Mouse (Mus musculus) gastrocnemius, postnatal 25 days (tissue): ENCODE results near the gene Mmaa. TPM values are rescaled to one million over a fixed set of nuclear protein-coding genes. Genes with fewer than 3 reads are reported as not detected.

ENCODE experiments used
- DNase-seq: peaks from one replicate; pipeline ENCODE4 v3.0.0; 2022
- total RNA-seq, 2 experiments: library from RNA; stranded (reverse); gene quantifications; 1 replicate in 1 of 2; 2 replicates in 1 of 2; pipeline ENCODE4 v1.2.3; 2021

The Mmaa gene
- total RNA-seq, 2 experiments from 2014 or later, result 17.8 to 21.3 TPM

DNA sequence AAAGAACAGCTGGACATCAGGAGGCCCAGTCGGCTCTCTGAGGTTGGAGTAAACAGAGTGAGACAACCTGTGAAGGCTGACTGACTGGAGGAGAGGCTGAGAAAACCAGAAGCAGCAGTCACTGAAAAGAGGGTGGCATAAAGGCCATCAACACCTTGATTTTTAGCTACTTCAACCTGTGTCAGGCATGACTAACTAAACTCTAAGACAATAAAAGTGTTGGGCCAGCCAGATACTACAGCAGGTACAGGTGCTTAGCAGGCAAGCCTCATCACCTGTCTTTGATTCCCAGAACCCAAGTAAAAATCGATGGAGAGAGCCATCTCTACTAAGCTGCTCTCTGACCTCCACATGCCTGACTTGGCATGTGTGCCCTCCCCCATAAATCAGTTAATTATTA lies 6.1 kb downstream of the Mmaa start:
- DNase-seq, result no peak

DNA sequence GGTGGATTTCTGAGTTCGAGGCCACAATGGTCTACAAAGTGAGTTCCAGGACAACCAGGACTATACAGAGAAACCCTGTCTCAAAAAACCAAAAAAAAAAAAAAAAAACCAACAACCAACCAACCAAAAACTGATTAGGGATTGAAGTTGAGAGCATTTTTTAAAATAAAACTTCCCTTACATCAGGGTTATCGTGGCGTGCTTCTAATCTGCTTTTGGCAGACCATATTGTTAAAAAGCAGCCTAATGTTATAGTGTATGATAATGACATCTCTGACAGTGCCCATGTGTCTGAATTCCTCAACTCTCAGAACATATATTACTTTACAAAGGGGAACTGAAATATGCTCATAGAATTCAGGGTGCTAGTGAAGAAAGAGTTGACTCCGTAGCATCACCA lies 6.5 kb downstream of the Mmaa start:
- DNase-seq, result no peak

DNA sequence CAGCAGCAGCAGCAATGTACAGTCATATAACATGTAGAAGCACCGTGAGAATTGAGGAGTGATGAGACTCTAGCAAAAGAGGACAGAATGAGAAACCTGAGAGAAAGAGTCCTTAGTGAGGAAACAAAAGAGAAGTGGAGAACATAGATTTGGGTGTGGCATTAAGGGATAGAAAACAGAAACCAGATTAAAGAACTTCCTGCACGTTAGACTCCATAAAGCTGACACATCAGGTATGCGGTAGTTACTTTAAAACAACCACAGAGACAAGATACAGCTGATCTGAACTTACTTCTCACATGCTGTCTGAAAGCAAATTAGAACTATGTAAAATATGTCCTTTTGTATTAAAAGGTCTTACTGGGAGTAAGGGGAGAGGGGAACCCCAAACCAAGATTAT lies 8.3 kb downstream of the Mmaa start:
- DNase-seq, result no peak

DNA sequence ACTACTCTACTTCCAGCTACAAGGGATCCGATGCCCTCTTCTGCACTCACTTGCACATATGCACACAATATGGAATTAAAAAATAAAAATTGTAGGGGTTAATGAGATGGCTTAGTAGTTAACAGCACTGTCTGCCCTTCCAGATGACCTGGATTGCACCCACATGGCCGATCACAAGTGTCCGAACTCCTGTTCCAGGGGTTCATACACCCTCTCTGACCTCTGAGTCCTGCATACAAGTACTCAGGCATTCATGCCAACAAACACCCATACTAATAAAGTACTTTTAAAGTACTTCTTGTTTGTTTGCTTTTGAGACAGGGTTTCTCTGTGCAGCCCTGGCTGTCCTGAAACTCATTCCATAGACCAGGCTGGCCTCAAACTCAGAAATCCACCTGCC lies 10.1 kb downstream of the Mmaa start:
- no peak for DNase-seq

DNA sequence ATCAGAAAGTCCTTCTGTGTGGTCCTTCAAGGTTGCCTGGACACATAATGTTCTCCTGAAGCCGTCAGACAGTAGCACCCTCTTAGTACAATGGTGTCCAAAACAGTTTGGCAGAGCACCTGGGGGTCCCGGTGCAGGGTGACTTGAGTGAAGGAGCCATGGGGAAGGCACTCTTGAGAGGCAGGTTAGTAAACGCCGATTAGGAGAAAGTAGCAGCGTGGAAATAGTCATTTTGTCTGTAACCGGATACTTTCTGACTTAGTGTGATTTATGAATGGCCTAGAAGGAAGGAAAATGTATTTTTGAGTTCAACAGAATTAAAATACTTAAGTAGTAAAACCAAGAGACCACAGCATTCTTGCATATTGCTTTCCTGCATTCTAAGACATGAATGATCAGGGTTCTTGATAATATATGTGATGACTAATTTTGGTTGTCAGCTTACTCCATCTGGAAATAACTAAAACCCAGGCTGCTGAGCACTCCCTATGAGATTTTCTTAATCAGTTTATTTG lies 13.3 kb downstream of the Mmaa start:
- DNase-seq, result no peak

DNA sequence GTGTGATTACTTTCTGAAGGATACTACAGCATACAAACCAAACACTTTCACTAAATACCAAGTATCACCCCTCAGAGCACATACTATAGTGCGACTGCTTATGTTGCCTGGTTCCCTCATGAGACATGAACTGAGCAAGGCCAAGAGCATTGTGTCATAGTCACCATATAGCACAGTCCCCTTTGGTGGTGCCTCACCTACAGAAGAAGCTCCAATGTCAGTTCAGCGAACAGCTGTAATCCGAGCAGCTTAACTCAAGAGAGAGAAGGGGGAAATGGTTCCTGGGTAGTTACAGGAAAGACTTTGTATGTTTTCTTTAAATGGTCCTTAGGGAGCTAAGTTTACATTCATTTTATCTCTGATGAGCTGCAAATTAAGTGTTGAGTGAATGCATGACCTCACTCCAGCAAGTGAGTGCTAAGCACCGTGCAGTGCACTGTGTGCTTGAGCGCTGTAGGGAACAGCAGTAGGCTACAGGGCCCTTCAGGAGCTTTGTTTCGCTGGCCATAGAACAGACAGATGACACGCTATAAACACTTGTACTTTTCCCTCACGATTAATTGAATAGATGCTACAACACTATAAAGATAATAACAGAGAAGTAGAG lies 17.4 kb downstream of the Mmaa start:
- no peak for DNase-seq

DNA sequence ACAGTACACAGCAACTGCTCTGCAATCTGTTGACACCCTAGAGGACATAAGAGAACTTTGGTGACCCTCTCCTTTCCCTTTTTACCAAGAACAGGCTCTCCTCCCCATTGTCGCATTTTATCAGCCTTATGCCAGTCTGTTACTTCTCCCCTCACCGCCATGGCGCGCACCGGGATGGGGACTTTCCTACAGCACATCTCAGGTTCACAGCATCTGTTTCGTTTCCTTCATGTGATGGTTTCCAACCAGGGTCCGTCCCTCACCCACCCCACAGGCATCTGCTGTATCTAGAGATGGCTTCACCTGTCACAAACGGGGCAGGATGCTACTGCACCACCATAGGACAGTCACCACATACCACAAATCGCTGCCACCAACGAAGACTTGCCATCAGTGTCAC lies 19.8 kb downstream of the Mmaa start:
- DNase-seq, result no peak

DNA sequence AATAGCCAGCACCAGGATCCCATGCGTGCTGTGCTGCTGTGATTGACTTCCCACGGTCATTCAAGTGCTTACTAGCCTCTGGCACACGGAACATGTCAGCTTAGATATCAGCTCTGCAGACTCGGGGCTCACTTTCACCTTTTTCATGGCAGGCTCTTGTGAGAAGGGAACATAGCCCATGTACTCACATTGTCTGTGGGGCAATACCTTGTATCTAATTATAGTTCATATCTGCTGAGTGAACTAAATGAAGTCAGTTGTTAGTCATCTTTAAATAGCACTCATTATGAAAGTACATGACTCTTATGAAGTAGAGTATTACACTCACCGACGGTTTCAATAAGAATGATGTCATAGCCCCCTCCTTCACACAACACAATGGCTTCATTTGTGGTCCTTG lies 21.0 kb downstream of the Mmaa start:
- no peak for DNase-seq

DNA sequence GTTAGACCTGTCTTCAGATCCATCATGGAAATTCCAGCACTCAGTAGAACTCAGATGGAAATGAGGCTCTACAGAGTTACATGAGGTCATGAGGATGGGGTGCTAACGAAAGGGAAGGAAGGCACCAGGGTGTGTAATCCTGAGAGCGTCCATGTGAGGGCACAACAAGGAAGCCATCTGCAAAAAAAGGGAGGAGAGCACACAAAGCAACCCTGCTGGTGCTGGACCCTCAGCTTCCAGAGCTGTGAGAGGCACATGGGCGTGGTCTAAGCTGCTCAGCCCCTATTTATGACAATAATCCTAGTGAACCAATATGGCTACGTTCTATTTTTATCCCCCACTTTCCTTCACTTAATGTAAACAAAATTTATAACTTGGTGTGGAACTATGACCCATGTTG lies 22.1 kb downstream of the Mmaa start:
- DNase-seq, result no peak

DNA sequence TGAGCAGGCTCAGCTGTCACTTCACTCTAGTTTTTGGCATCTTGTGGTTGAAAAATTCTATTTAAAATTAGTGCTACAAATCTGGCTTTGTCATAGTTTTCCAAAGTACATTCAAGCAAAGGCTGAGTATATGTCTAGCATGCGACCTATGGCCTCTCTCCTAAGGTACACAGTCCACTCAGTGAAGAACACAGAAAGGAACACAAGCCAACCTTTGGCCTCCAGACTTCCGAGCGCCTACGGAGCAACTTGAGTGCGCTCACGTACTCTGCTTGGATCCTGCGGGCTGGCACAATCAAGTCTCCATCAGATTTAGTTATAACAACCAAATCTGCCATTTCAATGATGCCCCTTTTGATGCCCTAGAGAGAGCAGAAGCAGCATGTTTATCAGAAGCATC lies 25.8 kb downstream of the Mmaa start:
- no peak for DNase-seq

DNA sequence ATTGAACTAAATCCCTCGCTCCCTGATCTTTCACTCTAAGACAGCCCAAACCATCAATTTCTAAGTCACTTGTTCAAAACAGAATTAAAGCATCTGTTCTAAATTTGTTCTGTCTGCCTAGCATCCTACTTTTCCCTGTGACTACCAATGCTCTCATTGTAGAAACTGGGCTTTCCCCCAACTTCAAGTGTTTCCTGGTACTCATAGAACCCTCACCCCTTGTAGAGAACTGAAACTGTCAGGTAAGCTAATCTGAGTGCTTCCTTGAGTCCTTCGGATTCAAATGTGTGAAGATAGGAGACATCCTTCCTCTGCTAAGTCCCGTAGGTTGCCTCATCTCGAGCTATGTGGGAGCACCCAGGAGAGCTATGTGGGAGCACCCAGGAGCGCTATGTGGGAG lies 32.8 kb downstream of the Mmaa start:
- DNase-seq, result no peak

DNA sequence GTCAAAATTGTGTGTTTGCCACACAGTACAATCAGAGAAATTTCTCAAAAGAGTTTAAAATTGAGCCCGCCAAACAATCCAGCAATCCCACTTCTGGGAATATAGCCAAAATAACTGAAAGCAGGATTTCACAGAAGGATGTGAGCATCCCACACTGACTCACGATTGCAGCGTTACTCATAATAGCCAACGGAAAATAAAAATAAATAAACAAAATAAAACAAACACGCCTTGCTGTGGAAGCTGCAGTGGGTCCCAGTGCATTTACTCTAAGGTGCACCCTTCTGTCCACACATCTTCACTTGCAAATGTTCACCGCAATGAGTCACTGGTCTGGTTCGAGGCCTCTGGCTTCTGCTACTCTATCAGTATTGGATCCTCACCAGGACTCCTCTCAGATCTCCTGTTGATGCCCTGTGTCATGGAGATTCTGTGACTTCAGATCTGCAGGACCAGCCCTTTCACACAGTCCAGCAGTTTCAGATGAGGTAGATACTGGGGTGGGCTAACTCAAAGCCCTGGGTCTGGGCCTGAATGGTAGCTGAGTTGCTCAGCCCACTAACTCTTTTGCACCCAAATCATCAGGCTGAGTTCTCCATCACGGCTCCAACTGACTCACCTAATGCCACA lies 38.5 kb downstream of the Mmaa start:
- DNase-seq, result no peak

DNA sequence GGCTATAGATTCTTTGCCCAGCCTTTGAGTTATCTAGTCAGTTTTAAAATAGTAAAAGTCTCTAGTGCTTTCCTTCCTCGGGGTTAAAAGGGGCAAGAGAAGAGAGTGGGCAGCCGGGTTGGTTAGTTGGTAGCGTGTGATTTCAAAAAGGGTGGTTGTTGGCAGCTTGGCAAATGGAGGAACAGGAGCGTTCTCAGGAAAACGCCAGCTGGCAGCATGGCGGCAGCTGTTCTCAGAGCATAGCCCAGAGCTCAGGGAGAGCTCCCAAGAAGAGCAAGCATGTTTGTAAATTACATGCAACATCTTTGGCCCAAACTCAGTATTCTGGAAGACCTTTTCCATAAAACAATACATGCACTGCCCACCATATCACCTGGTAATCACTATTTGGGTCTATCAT lies 41.0 kb downstream of the Mmaa start:
- no peak for DNase-seq

DNA sequence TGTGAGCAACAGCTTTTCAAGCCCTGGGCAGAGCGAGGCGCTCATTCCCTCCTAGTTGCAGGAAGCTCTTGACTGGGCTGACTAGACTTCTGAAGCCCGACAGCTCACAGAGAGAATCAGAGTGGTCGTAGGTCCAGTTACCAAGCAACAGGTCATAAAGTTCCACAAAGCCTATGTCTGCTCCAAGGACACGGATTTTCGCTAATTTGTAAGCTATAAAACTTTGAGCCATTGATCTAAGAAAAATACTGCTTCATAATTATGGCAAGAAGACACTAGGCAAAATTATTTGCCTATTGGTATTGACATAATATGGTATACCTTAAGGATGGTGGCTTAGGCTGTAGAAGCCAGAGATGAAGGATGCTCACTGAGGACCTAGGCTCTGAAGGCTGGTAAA lies 46.3 kb downstream of the Mmaa start, which contains the start of gene 1700011L22Rik:
Gene 1700011L22Rik, minus strand, starts transcription at position 101 of the 400 bp plus-strand sequence.
- DNase-seq, result no peak

DNA sequence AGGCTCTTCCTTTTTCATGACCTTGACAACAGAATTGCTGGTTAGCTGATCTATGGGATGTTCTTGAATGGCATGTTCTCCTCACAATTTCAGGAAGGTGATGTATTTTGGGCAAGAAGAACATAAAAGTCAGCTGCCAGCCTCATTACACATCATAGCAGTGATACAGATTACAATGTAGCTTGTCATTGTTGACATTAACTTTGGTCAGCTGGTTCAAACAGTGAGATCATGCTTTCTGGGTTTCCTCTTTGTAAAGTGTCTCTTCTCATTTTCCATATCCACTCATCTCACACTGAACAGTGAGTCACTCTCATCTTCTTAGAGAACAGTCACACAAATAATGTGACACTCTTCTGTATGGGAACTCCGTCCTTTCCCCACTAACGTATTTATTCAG lies 51.3 kb downstream of the Mmaa start:
- no peak for DNase-seq

DNA sequence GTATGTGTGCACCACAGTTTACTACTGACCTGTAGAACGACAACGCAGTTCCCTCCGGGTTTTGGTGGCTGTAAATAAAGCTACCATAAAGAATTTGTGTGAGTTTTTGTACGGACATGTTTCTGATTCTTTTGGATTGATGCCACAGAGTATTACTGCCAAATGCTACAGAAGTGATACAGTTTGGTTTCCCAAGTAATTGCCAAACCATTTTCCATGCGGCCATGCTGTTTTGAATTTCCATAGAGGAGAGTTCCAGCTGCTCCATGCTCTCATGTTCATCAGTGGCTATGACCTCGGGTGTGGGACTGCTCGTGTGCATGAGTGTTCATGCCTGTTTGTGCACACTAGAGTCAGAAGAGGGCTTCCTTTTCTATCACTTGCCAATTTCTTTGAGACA lies 54.7 kb downstream of the Mmaa start:
- DNase-seq, result no peak

DNA sequence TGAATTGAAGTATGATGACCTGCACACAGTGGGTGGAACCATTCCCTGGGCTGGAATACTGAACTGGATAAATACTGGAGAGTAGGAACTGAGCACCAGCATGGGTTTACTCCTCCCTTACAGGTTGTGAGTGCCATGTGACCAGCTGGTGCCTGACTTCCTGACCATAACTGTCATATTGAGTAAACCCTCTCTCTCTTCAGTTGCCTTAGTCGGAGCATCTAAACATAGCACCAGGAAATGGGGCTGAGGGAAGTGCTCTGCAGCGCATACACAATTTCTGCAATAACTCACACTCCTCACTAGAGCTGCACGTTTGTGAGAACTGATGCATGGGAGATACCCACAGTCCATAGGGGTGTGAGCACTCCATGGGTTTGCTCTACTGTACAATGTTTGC lies 55.4 kb downstream of the Mmaa start:
- DNase-seq, result no peak

DNA sequence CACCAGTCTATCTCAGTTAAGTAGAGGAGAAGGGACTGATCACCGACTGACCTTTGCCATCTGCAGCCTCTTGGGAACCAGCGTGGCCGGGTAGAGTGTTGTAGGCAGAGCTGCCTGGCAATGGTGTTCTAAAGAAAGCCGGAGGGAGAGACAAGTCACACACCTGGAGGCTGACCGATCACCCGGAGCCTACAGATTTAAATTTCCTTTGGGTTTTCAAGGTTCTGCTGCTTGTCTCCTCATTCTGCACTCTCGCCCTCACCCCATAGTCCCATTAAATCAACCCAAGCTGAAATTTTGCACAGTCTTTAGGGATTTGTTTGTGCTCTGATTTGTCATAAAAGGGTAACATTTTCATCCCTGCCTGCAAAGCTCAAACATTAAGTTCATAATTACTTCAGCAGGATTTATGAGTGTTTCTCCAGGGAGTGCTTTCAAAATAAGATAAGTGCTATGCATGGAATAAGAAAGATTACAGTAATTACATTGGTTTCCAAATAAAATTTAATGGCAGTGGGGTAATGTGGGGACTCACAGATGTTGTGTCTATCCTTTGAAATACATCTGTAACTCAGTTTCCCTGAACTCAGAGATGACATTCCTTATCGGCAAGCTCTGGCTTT lies 65.4 kb downstream of the Mmaa start:
- DNase-seq, result no peak

DNA sequence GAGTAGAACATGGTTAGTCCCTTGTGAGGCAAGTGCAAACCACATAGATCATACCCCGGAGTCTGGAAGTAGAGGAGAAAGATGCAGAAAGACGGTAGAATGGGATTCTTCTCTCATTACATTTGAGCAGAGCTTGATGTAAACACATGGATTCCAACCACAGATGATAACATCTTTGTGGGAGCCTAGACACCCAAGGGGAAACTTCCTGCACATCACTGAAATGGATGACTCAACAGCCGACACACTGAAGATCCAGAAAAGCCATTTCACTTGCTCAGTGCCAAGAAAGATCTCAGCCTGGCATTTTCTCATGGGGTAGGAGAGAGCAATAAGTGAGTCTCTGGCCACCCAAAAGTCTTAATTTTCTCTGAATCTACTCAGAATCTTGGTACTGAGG lies 66.8 kb downstream of the Mmaa start:
- no peak for DNase-seq

DNA sequence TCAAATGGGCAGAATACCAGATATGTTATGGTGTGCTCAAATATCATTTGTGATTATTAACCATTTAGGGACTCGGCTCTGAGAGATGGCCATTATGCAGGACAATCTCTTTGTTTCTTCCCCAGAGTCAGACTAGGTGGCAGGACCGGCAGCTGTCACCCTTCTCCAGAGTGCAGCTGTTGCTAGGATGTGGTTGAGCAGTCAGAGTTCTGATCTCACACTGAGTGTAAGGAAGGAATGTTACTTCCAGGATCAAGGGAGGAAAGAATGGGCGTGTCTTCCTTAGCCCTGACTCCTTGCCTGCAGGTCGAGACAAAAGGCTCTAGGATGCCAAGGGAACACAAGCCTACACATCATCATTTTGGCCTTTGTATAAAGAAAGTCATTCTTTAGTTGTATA lies 67.5 kb downstream of the Mmaa start:
- no peak for DNase-seq

DNA sequence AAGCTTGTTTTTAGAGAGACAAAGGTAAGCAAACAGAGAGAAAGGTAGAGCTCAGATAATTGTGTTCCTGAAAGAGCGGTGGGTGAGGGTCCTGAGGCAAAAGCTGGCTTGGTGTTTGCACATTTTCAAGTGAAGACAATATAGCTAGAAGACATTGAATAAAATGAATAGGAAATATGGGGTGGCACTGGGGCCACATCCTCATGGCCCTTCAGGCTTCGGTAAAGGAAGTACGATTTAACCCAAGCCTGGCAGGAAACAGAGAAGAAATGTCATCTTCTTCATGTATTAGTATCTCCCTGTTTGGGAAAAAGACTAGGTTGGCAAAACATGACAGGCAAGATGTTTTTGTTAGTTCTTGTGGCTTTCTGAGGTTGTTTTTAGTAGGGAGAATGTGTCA lies 68.7 kb downstream of the Mmaa start:
- no peak for DNase-seq

DNA sequence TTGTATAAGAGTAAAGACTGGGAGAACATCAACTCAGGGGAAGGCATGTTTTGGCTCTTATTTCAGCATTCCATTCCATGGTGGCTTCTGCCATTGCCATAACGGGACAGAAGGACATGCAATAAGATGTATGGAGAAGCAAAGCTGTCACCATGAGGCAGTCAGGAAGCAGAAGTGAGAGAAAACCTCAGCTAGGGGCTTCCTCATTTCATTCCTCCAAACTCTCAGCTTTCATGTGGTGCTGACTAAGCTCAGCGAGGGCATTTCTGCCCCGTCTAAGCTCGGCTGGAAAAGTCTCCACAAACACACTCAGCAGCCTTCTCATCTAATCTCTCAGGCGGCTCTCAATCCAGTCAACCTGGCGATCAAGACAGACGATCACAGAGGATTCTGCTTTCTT lies 69.2 kb downstream of the Mmaa start:
- no peak for DNase-seq

DNA sequence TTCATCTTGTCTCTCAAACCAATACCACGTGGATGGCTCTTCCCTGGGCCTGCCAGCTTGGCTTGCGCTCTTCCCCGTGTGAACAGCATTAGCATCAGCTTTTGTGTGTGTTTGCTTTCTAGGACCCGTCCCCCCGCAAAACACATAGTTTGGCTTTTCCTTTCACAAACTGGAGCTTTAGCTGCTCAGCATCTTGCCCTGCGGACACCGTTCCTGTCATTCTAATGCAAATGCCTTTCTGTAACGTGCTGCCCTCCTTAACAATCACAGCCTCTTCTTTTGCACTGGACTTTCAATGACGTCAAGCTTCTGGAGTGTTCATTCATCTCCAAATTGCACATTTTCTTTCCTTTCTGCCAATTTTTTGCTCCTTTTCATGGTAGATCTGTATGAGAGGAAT lies 70.4 kb downstream of the Mmaa start:
- no peak for DNase-seq

DNA sequence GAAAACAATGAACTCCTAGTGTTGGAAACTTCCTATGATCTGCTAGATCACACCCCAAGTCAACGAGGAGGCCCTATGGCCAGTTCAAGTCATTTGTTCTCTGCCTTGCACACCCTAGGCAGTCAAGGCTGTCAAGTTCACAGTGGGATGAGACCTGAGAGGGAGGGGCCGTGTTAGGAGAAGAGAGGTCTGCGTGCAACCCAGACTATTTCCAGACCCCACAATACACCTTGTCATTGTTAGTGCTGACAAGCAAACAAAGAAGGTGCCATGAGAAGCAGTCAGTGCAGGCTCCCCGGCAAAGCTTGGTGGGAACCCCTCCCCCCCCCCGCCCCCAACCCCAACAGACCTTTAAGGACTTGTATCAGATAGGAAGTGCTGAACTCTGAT lies 72.0 kb downstream of the Mmaa start:
- DNase-seq, result no peak
